Mouse (Mus musculus): ENCODE results near the gene Jhy.

Gene Jhy

GRCm38 (mm10) chr9:40963586-40964417 lies at the start of gene Jhy:
TSS of gene Jhy (minus strand) at chr9:40964118.
- no peak for DNase-seq (ENCODE audit: low read depth)

- DNase-seq (ENCODE audit: low read depth) = no peak
These were observed 48.5 kb upstream of the Jhy start for GRCm38 (mm10) chr9:41012456-41012855.

- no peak for DNase-seq (ENCODE audit: low read depth)
These were observed 47.9 kb upstream of the Jhy start for GRCm38 (mm10) chr9:41011512-41012436.

GRCm38 (mm10) chr9:41007785-41008184 lies 43.9 kb upstream of the Jhy start:
- DNase-seq (ENCODE audit: low read depth) = no peak

- DNase-seq (ENCODE audit: low read depth) = no peak
These were observed 40.5 kb upstream of the Jhy start, which contains the start of gene Crtam for GRCm38 (mm10) chr9:41004415-41004814. TSS of gene Crtam (minus strand) at chr9:41004628.

- DNase-seq (ENCODE audit: low read depth) = no peak
These were observed 33.3 kb upstream of the Jhy start for GRCm38 (mm10) chr9:40997116-40997779.

DNA sequence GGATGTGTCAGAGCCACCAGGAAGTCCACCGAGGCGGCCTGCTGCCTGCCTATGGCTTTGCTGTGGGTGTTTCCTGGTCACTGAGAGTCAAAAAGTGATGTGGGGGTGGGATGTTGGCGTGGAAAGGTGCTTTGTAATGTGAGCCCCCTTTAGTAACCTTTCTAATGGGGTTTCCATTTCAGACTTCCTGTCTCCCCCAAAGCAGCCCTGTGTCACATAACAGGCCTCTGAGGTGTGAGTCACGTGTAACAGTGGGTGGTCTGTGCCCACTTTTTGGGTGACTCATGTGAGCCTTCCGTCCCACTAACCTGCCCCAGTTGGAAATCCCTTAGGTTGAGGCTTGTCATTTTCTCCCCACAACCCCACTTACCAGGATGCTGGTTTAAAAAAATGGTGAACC lies 30.2 kb upstream of the Jhy start:
- no peak for DNase-seq (ENCODE audit: low read depth)

DNA sequence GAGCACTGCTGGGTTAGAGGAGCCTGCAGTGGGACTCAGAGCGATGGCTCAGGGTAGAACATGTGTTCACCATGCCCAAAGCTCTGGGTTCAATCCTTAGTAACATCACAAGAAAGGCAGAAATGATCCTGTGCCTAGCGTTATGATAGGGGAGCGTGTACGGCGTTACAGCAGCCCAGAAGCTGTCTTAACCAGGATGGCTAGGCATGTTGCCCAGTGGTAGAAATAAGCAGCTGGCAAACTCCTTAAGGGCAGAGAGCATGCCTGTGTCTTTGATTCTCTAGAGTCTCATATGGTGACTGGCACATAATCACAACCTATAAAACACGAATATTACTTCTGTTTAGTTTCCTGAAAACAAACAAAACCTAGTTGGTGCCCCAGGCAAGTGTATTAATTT lies 27.6 kb upstream of the Jhy start:
- DNase-seq (ENCODE audit: low read depth) = no peak

- peak; percentile 30 for DNase-seq (ENCODE audit: low read depth)
These were observed 26.1 kb upstream of the Jhy start for GRCm38 (mm10) chr9:40989940-40990588.

DNA sequence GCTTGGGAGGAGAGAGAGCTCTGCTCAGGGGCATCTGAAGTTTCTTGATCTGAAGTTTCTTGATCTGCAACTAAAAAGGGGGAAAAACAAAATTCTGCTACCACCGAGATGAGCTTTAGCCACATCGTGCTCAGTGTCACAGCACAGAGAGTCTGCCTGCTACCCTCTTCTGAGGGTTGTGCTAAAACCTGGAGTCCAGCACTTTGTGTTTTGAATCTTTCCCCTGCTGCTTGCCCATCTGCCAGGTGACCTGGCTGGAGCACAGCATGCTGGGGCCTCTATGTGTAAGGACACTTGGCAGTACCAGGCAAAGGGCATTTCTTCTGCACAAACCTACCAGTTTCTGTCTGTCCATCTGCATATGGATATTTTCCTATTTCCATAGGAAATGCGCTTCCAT lies 20.4 kb upstream of the Jhy start:
- DNase-seq (ENCODE audit: low read depth) = no peak

DNA sequence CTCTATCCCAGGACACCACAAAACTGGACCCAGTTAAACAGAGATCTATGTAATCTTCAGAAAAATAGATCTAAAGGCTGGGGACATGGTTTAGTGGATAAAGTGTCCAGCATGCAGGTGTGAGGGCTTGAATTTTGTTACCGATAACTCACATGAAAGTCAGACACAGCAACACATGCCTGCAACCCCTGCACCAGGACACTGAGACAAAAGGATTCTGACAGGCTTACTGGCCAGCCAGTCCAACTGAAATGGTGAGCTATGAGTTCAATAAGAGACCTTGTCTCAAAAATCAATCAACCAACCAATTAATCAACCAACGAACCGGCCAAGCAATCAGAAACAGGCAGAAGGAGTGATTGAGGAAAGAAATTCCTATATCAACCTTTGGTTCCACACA lies 19.8 kb upstream of the Jhy start:
- DNase-seq (ENCODE audit: low read depth) = no peak

DNA sequence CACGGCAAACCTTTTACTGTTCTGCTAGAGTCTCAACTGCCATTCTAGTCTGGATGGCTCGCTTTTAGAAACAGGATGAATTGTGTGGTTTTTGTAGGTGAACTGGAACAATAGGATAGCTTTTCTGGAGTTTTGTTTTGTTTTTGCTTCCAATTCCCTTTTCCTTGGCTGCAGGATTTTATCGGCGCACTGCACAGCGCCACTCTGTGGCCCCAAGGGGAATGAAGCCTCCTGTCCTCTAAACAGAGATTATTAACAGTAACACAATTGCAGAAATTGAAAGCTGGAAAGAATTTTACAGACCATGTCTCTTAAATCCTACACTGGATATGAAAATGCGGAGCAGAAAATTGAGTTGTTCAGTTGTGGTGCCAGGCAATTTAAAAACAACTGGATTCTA lies 18.6 kb upstream of the Jhy start:
- DNase-seq (ENCODE audit: low read depth) = no peak

- DNase-seq (ENCODE audit: low read depth) = no peak
These were observed 10.3 kb upstream of the Jhy start for GRCm38 (mm10) chr9:40974042-40974801.

DNA sequence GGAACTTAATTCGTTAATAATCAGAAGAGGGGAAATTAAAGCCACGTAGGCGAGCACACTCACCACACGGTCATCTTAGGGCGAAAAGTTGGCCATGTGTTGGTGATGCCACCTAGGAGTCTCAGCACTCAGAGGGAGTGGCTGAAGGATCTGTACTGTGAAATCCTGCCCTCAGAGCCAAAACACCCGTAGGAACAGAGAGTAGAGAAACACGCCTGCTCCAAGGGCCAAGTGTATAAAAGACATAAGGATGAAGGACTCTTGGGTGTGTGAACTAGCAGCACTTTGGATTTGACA lies 448 bp upstream of the Jhy start:
- DNase-seq (ENCODE audit: low read depth) = no peak

- DNase-seq (ENCODE audit: low read depth) = no peak
These were observed 2.5 kb downstream of the Jhy start for GRCm38 (mm10) chr9:40961401-40961800.

GRCm38 (mm10) chr9:40949039-40949615 lies 14.8 kb downstream of the Jhy start:
- DNase-seq (ENCODE audit: low read depth) = no peak

- no peak for DNase-seq (ENCODE audit: low read depth)
These were observed 15.4 kb downstream of the Jhy start for GRCm38 (mm10) chr9:40948473-40948872.

DNA sequence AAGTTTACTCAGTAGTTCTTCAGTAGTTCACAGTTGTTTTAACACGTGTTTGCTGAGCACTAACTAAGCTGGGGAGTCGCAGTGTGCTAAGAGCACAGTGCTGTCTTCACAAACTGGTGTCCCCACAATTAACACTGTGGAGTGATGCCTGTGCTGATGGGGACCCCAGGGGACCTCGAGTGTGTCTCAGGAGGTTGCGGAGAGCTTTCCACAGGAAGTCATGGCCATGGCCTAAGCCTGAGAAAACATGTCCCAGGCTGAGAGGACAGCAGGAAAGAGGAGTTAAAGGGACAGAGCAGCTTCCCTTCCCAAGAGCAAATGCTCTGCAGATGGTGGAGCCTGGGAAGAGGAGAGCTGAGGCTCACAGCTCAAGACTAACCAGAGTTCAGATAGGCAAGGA lies 16.8 kb downstream of the Jhy start:
- DNase-seq (ENCODE audit: low read depth) = no peak

DNA sequence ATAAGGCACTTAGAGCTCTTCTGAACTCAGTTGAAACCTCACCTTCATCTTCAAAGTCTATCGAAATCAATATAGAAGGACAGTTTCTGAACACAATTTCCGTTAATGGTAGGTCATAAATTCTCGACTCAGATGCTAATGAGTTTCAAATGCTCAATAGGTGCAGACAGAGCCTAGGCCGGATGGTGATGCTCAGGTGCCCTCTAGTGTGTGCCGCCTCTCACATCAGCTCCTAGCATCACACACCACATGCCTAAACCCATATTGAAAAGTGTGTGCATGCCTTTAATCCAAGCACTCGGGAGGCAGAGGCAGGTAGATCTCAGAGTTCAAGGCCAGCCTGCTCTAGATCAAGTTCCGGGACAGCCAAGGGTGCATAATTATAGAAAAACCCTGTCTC lies 26.5 kb downstream of the Jhy start:
- no peak for DNase-seq (ENCODE audit: low read depth)

DNA sequence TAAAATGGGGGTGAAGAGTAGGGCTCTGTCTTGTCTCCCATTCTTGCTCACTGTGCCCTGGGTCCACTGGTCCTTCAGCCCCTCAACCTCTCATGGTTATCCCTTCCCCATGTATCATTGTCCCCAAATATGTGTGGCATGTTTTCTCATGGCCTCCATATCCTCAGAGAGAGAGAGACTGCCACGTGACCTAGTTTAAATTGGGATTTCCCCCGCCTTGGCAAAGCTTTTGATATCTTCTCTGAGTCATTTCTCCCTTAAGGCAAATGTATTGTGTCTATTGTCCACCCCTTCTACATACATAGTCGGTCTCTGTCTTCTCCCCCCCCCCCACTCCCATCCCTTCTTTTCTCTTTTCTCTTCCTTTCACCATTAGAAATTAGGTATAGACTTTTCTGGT lies 30.6 kb downstream of the Jhy start:
- DNase-seq (ENCODE audit: low read depth) = no peak

DNA sequence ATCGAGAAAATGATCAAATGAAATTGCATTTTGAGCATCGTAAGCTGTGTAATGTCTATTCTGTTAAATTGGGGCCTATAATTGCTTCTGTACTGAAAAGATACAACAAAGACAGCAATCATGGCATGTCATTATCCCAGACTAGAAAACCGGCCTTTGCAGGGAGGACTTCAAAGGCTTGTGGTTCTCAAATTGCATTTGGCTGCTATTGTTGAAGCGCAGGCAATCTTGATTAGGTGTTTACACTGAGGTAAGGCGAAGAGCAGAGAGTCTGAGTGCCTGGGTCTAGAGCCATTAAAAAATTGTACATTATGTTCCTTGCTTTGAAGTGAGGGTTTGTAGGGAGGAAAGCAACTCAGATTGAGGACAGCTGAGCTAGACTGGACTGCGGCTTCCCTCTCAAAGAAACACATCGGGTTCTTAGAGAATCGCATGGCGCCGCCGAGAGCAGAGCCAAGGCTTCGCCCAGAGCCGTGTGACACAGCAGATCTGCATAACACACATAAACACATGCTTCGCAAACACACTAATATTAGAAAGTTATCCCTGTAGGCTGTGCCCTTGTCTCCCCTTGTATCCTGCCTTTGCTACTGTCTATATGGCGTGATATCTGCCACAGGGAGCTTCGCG lies 36.5 kb downstream of the Jhy start:
- no peak for DNase-seq (ENCODE audit: low read depth)

Measured in fibroblast of lung, adult 2 months (primary cell).